Mouse (Mus musculus): ENCODE measurements around the gene Ust.

DNA sequence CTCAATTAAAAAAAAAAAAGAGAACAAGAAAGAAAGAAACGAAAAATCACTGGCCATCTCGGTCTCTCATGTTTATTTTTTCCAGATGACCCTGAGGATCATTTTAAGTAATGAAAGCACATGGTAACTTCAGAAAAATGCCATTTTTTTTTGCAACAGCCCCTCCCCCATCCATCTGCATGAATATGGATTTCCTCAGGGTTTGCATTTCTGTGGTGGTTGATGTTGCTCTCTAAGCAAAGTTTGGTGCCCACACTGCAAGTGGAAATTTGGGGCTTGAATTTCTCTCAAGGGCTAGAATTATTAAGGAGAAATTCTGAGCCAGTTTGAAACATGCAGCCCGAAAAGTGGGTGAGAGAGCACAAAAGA is 290.3 kb downstream of the Ust start:
- TF ChIP-seq CHD1 (IDR thresholded peaks at IDR 0.05; ENCODE audit: low read depth, low read length) (no peak), KAT2A (IDR thresholded peaks at IDR 0.05; ENCODE audit: insufficient replicate concordance, low read length) (no peak), USF1 (IDR thresholded peaks at IDR 0.05; ENCODE audit: low read depth, low read length) (no peak), CTCF (conservative IDR thresholded peaks at IDR 0.05 in 1 of 2, IDR thresholded peaks at IDR 0.05 in 1 of 2; ENCODE audit: low read depth in 2 of 2, low read length in 2 of 2) (no peak), POLR2A (IDR thresholded peaks at IDR 0.05; ENCODE audit: low read depth, low read length) (no peak), ZC3H11A (IDR thresholded peaks at IDR 0.05; ENCODE audit: low read depth, low read length) (no peak), BHLHE40 (IDR thresholded peaks at IDR 0.05; ENCODE audit: low read depth, low read length) (no peak), MAX (IDR thresholded peaks at IDR 0.05; ENCODE audit: low read length) (no peak)

Data from CH12.LX (cell line).